Mouse (Mus musculus): ENCODE results near the gene Dlgap4. TPM values are rescaled to one million over a fixed set of nuclear protein-coding genes. Genes with fewer than 3 reads are reported as not detected.

The Dlgap4 gene
- total and polyA plus RNA-seq, 3 experiments: 10.4 to 39.6 TPM; not detected in 1

GRCm38 (mm10) chr2:156568647-156569046 lies 44.9 kb upstream of the Dlgap4 start:
- Histone ChIP-seq H3K4me1 (ENCODE audit: control insufficient read depth in 1 of 2, insufficient read depth in 2 of 2, low read length in 2 of 2) (no peaks in the 10 kb centered on the region), H3K79me2 (ENCODE audit: control insufficient read depth, insufficient read depth, low read length, poor library complexity) (no peaks in the 10 kb centered on the region), H3K36me3 (ENCODE audit: control insufficient read depth in 1 of 2, insufficient read depth in 2 of 2, low read length in 2 of 2) (peaks cover 0 to 3% of the 10 kb centered on the region in 2 experiments; a peak in 2 of 4 replicates), H3K27me3 (ENCODE audit: control insufficient read depth in 1 of 2, insufficient read depth in 2 of 2, low read length in 2 of 2) (no peaks in the 10 kb centered on the region), H3K27ac (ENCODE audit: control insufficient read depth, low read depth, low read length) (no peak overlapping the region), H3K4me3 (ENCODE audit: control insufficient read depth in 1 of 2, insufficient read depth in 1 of 2, low read depth in 2 of 2, low read length in 2 of 2) (no peak overlapping the region), H3K9ac (ENCODE audit: control insufficient read depth, low read depth, low read length, poor library complexity, severe bottlenecking) (no peak overlapping the region), H3K9me3 (replicated peaks; ENCODE audit: insufficient read depth, low read length) (no peaks in the 10 kb centered on the region)
- DNase-seq (ENCODE audit: low read depth, low spot score): no peak
- TF ChIP-seq MYC (IDR thresholded peaks at IDR 0.05; ENCODE audit: low read depth, low read length) (no peak), JUND (IDR thresholded peaks at IDR 0.05; ENCODE audit: low read depth, low read length) (no peak), EP300 (IDR thresholded peaks at IDR 0.05; ENCODE audit: low read depth in 1 of 2, low read length in 2 of 2) (no peak), HCFC1 (IDR thresholded peaks at IDR 0.05; ENCODE audit: low read depth, low read length) (no peak), TAL1 (IDR thresholded peaks at IDR 0.05; ENCODE audit: low read length) (no peak), SMC3 (IDR thresholded peaks at IDR 0.05; ENCODE audit: low read depth, low read length) (no peak), GATA1 (IDR thresholded peaks at IDR 0.05; ENCODE audit: low read depth, low read length) (no peak), MAFK (IDR thresholded peaks at IDR 0.05; ENCODE audit: borderline replicate concordance, low read depth, low read length) (no peak), POLR2A (IDR thresholded peaks at IDR 0.05; ENCODE audit: control insufficient read depth in 1 of 2, insufficient read depth in 1 of 2, low read depth in 1 of 2, low read length in 2 of 2, poor library complexity in 1 of 2) (no peak), MAX (IDR thresholded peaks at IDR 0.05; ENCODE audit: low read length) (no peak), CHD2 (IDR thresholded peaks at IDR 0.05; ENCODE audit: low read length) (no peak)

- no peaks in the 10 kb centered on the region for H3K27me3 ChIP-seq (ENCODE audit: control insufficient read depth in 1 of 2, insufficient read depth in 2 of 2, low read length in 2 of 2)
- H3K4me1 ChIP-seq (ENCODE audit: control insufficient read depth in 1 of 2, insufficient read depth in 2 of 2, low read length in 2 of 2): no peaks in the 10 kb centered on the region
- TF ChIP-seq ZNF384 (IDR thresholded peaks at IDR 0.05; ENCODE audit: low read depth, low read length): no peak
- TF ChIP-seq RCOR1 (IDR thresholded peaks at IDR 0.05; ENCODE audit: low read depth, low read length): no peak
- no peak for TF ChIP-seq EP300 (IDR thresholded peaks at IDR 0.05; ENCODE audit: low read depth in 1 of 2, low read length in 2 of 2)
- no peak for TF ChIP-seq ZMIZ1 (IDR thresholded peaks at IDR 0.05; ENCODE audit: low read depth, low read length)
- no peak for TF ChIP-seq MYC (IDR thresholded peaks at IDR 0.05; ENCODE audit: low read depth, low read length)
- no peak for TF ChIP-seq CTCF (IDR thresholded peaks at IDR 0.05 in 2 of 3, conservative IDR thresholded peaks at IDR 0.05 in 1 of 3; ENCODE audit: control insufficient read depth in 1 of 3, insufficient read depth in 1 of 3, low read depth in 2 of 3, low read length in 3 of 3, poor library complexity in 1 of 3, severe bottlenecking in 1 of 3)
- TF ChIP-seq JUND (IDR thresholded peaks at IDR 0.05; ENCODE audit: low read depth, low read length): no peak
- no peak for TF ChIP-seq NELFE (IDR thresholded peaks at IDR 0.05; ENCODE audit: low read depth, low read length)
- TF ChIP-seq GATA1 (IDR thresholded peaks at IDR 0.05; ENCODE audit: low read depth, low read length): no peak
- TF ChIP-seq GABPA (IDR thresholded peaks at IDR 0.05; ENCODE audit: low read depth, low read length): no peak
- TF ChIP-seq MAZ (IDR thresholded peaks at IDR 0.05; ENCODE audit: low read depth, low read length): no peak
- TF ChIP-seq POLR2A (IDR thresholded peaks at IDR 0.05; ENCODE audit: control insufficient read depth in 1 of 2, insufficient read depth in 1 of 2, low read depth in 1 of 2, low read length in 2 of 2, poor library complexity in 1 of 2): no peak
- no peak for TF ChIP-seq BHLHE40 (IDR thresholded peaks at IDR 0.05; ENCODE audit: borderline replicate concordance, low read depth, low read length)
- TF ChIP-seq ELF1 (IDR thresholded peaks at IDR 0.05; ENCODE audit: low read depth, low read length): no peak
- no peak for TF ChIP-seq SMC3 (IDR thresholded peaks at IDR 0.05; ENCODE audit: low read depth, low read length)
- TF ChIP-seq NRF1 (IDR thresholded peaks at IDR 0.05; ENCODE audit: insufficient read depth, low read depth, low read length, poor library complexity, severe bottlenecking): no peak
- no peak for TF ChIP-seq MAX (IDR thresholded peaks at IDR 0.05; ENCODE audit: low read length)
- TF ChIP-seq MYB (IDR thresholded peaks at IDR 0.05; ENCODE audit: low read depth, low read length): no peak
- no peak for TF ChIP-seq MXI1 (IDR thresholded peaks at IDR 0.05; ENCODE audit: low read depth, low read length)
- TF ChIP-seq UBTF (IDR thresholded peaks at IDR 0.05; ENCODE audit: borderline replicate concordance, insufficient read depth, low read depth, low read length): no peak
- no peak overlapping the region for H3K27ac ChIP-seq (ENCODE audit: control insufficient read depth, low read depth, low read length)
- no peaks in the 10 kb centered on the region for H3K79me2 ChIP-seq (ENCODE audit: control insufficient read depth, insufficient read depth, low read length, poor library complexity)
- DNase-seq (ENCODE audit: low read depth, low spot score): no peak
- no peak overlapping the region for H3K9ac ChIP-seq (ENCODE audit: control insufficient read depth, low read depth, low read length, poor library complexity, severe bottlenecking)
- peaks cover 0 to 2% of the 10 kb centered on the region in 2 experiments; a peak in 2 of 4 replicates for H3K36me3 ChIP-seq (ENCODE audit: control insufficient read depth in 1 of 2, insufficient read depth in 2 of 2, low read length in 2 of 2)
- H3K9me3 ChIP-seq (replicated peaks; ENCODE audit: insufficient read depth, low read length): no peaks in the 10 kb centered on the region
- no peak overlapping the region for H3K4me3 ChIP-seq (ENCODE audit: control insufficient read depth in 1 of 2, insufficient read depth in 1 of 2, low read depth in 2 of 2, low read length in 2 of 2)
Measured at GRCm38 (mm10) chr2:156569261-156569660, 44.2 kb upstream of the Dlgap4 start.
